Mouse (Mus musculus) B cell, adult (primary cell): ENCODE measurements around the gene Hoxc12. TPM values are rescaled to one million over a fixed set of nuclear protein-coding genes. Genes with fewer than 3 reads are reported as not detected.

Experiments used
- total RNA-seq: library from RNA; stranded (reverse); gene quantifications from 4 replicates; pipeline ENCODE4 v1.2.4, GENCODE M21; 2023; ENCODE audit not compliant: inconsistent age

Gene Hoxc12
- not detected in 4 replicates for total RNA-seq

DNA sequence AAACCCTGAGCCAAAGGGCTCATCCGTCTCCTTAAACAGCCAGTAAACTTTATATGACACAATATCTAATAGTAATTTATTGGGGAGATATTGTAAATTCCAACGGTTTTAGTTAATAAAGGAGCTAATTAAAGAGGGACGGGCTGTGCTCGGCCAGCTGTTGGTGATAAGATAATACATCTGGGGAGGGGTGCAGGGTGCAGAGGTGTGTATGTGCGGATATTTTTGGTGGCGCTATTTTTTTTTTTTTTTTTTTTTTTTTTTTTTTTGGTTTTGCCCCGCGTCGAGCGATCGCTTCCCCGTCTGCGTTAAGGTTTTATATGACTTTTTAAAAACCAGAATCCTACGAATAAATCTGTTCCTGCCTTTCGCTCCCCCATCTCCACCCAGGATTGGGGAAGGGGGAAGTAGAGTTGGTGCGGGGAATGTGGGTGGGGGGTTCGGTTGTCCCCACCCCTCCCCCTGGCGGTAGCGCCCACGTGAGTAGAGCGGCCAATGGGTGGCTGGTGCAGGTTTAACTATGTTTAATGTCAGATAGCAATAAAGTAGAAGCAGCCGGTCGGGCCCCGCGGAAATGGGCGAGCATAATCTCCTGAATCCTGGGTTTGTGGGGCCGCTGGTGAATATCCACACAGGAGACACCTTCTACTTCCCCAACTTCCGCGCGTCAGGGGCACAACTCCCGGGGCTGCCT, at the start of gene Hoxc12:
Hoxc12 (plus strand) TSS at position 479 of the 694 bp plus-strand sequence.

DNA sequence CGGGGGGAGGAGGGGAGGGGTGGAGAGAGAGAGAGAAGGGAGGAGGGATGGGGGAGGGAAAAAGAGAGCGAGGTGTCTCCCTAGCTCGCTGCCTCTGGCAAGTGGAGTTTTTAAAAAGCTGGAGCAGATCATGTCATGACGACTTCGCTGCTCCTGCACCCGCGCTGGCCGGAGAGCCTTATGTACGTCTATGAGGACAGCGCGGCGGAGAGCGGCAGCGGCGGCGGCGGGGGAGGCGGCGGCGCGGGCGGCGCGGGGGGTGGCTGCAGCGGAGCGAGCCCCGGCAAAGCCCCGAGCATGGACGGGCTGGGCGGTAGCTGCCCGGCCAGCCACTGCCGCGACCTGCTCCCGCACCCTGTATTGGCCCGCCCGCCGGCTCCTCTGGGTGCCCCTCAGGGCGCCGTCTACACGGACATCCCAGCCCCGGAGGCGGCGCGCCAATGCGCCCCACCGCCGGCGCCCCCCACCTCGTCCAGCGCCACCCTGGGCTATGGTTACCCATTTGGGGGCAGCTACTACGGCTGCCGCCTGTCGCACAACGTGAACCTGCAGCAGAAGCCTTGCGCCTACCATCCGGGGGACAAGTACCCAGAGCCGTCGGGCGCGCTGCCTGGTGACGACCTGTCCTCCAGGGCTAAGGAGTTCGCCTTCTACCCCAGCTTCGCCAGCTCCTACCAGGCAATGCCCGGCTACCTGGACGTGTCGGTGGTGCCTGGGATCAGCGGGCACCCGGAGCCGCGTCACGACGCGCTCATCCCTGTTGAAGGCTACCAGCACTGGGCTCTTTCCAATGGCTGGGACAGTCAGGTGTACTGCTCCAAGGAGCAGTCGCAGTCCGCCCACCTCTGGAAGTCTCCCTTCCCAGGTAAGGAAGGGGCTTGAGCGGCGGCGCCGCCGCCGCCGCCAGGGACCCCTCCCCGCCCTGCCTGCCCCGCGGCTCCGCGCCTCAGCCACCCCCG, 15.2 kb upstream of the Hoxc12 start, which contains the start of gene Hoxc13:
Hoxc13 (plus strand) TSS at position 51 of the 959 bp plus-strand sequence.

DNA sequence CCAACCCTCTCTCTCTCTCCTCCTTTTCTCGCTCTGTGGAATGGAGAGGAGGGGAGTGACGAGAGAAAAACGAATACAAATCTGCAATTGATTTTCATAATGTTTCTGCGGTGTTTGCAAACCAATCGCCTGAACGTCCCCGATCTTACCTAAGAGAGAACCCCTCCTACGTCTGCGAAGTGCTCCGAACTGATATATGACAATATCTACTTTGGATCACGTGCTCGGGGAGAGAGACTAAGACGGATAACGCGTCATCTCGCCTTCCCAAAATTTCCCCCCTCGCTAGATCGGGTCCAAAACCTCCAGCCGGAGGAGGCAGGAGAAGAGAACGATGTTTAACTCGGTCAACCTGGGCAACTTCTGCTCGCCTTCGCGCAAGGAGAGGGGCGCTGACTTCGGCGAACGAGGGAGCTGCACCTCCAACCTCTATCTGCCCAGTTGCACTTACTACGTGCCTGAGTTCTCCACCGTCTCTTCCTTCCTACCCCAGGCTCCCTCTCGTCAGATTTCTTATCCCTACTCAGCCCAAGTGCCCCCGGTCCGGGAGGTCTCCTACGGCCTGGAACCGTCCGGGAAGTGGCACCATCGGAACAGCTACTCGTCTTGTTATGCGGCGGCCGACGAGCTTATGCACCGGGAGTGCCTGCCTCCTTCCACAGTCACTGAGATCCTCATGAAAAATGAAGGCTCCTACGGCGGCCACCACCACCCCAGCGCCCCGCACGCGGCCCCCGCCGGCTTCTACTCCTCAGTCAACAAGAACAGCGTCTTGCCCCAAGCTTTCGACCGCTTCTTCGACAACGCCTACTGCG, 17.8 kb downstream of the Hoxc12 start, which contains the start of gene Hoxc11:
Hoxc11 (plus strand) TSS at position 236 of the 815 bp plus-strand sequence.

DNA sequence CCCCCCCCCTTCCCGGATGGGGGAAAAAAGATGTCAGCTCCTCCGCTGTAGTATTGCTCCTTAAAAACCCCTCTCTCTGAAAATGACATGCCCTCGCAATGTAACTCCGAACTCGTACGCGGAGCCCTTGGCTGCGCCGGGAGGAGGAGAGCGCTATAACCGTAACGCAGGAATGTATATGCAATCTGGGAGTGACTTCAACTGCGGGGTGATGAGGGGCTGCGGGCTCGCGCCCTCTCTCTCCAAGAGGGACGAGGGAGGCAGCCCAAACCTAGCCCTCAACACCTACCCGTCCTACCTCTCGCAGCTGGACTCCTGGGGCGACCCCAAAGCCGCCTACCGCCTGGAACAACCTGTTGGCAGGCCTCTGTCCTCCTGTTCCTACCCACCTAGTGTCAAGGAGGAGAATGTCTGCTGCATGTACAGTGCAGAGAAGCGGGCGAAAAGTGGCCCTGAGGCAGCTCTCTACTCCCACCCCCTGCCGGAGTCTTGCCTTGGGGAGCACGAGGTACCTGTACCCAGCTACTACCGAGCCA, 30.3 kb downstream of the Hoxc12 start, which contains the start of gene Hoxc10:
Hoxc10 (plus strand) TSS at position 21 of the 536 bp plus-strand sequence.

DNA sequence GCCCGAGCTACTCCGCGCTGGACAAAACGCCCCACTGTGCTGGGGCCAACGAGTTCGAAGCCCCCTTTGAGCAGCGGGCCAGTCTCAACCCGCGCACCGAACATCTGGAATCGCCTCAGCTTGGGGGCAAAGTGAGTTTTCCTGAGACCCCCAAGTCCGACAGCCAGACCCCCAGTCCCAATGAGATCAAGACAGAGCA, 30.7 kb downstream of the Hoxc12 start, which contains the start of gene Hoxc5:
Hoxc5 (plus strand) TSS at position 132 of the 199 bp plus-strand sequence.

DNA sequence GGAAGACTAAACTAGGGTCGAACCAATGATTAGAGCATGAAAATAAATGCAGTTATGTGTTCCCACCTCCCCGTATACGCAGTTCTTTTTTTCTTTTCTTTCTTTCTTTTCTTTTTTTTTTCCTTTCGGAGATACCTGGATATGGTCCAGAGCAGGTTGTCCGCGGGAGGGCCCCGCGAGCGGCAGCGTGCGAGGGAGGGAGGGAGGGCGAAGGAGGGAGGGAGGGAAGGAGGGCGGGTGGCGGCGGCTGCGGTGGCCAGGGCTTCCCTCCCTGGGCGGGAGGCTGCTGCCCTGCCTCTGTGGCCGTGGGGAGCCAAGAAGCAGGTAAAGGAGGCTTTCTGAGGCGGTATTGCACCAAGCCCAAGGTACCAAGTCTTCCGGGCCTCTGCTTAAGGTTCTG, 39.6 kb downstream of the Hoxc12 start, which contains the start of gene Hoxc9:
Hoxc9 (plus strand) TSS at position 269 of the 400 bp plus-strand sequence.

Other genes with a start within 250 kb of the Hoxc12 start
- gene Calcoco1, start 214.6 kb upstream of the Hoxc12 start, total RNA-seq, result 48.6 to 55.1 TPM (median 53.1 TPM) in 4 replicates
- gene Hoxc13, start 15.7 kb upstream of the Hoxc12 start, total RNA-seq, result not detected in 4 replicates
- not detected in 4 replicates for gene Hoxc11, start 17.7 kb downstream of the Hoxc12 start, total RNA-seq
- gene Hoxc10, start 30.0 kb downstream of the Hoxc12 start, total RNA-seq, result not detected in 4 replicates
- gene Hoxc5, start 30.7 kb downstream of the Hoxc12 start, total RNA-seq, result not detected in 4 replicates
- not detected in 4 replicates for gene Hoxc9, start 39.7 kb downstream of the Hoxc12 start, total RNA-seq
- gene Hoxc8, start 53.9 kb downstream of the Hoxc12 start, total RNA-seq, result not detected in 4 replicates
- not detected in 4 replicates for gene Hoxc6, start 61.5 kb downstream of the Hoxc12 start, total RNA-seq
- not detected in 4 replicates for gene Hoxc4, start 82.2 kb downstream of the Hoxc12 start, total RNA-seq
- gene Smug1, start 230.3 kb downstream of the Hoxc12 start, total RNA-seq, result 5.0 to 10.4 TPM (median 8.6 TPM) in 4 replicates